Mouse (Mus musculus) midbrain, embryonic 14.5 days (tissue): ENCODE measurements around the gene Vwa1. TPM values are rescaled to one million over a fixed set of nuclear protein-coding genes. Genes with fewer than 3 reads are reported as not detected.

Source experiments
- ATAC-seq: fragments of 200-750 bp; cut with Nextera tagmentation; 2 replicates; pipeline ENCODE4 v1.8.0; 2017; ENCODE audit warnings: moderate number of reproducible peaks, moderate library complexity; ENCODE audit not compliant: low FRiP score, low TSS enrichment
- DNase-seq: peaks from one replicate; pipeline ENCODE4 v3.0.0-alpha.2; 2015
- H3K27ac ChIP-seq: fragments of 300-500 bp; sonication (generic); replicated peaks from 2 replicates; pipeline ENCODE4 v1.5.1; 2014; ENCODE audit warnings: mild to moderate bottlenecking, low read depth, low read length, moderate library complexity
- H3K27me3 ChIP-seq: fragments of 300-500 bp; sonication (generic); 2 replicates; pipeline ENCODE4 v1.6.1; 2014; ENCODE audit warnings: low read length, control low read depth, mixed read lengths; ENCODE audit not compliant: control insufficient read depth, insufficient read depth
- H3K36me3 ChIP-seq: fragments of 300-500 bp; sonication (generic); 2 replicates; pipeline ENCODE4 v1.6.1; 2014; ENCODE audit warnings: low read length, control low read depth; ENCODE audit not compliant: control insufficient read depth, insufficient read depth
- H3K4me1 ChIP-seq: fragments of 300-500 bp; sonication (generic); 2 replicates; pipeline ENCODE4 v1.6.1; 2014; ENCODE audit warnings: mild to moderate bottlenecking, antibody characterized with exemption, low read length, control low read depth; ENCODE audit not compliant: control insufficient read depth, insufficient read depth
- H3K4me2 ChIP-seq: fragments of 300-500 bp; sonication (generic); 2 replicates; pipeline ENCODE4 v1.6.1; 2014; ENCODE audit warnings: mild to moderate bottlenecking, low read length, moderate library complexity
- H3K4me3 ChIP-seq: fragments of 300-500 bp; sonication (generic); replicated peaks from 2 replicates; pipeline ENCODE4 v1.5.1; 2014; ENCODE audit warnings: low read depth, low read length
- H3K9ac ChIP-seq: fragments of 300-500 bp; sonication (generic); replicated peaks from 2 replicates; pipeline ENCODE4 v1.6.1; 2014; ENCODE audit warnings: mild to moderate bottlenecking, low read length, moderate library complexity
- H3K9me3 ChIP-seq: fragments of 300-500 bp; sonication (generic); 2 replicates; pipeline ENCODE4 v1.6.1; 2016; ENCODE audit warnings: low read length, control low read depth, mixed read lengths; ENCODE audit not compliant: control insufficient read depth
- WGBS: fragments of 180-500 bp; shearing (Covaris S2); extraction: QIAGEN DNeasy Blood & Tissue Kit; methylation state at CpG from one replicate; pipeline ENCODE4 v1.1.7; 2014; 5-methylcytosine and 5-hydroxymethylcytosine counted together
- polyA plus RNA-seq: library from polyadenylated mRNA; unstranded; fragments of >200 nt; fragmentation: Nextera tagmentation; extraction: Ambion mirVana; gene quantifications from 2 replicates; pipeline ENCODE4 v1.2.1, GENCODE M21; 2014

The Vwa1 gene
- polyA plus RNA-seq, 1 experiment from 2014 or later = 24.4 TPM

DNA sequence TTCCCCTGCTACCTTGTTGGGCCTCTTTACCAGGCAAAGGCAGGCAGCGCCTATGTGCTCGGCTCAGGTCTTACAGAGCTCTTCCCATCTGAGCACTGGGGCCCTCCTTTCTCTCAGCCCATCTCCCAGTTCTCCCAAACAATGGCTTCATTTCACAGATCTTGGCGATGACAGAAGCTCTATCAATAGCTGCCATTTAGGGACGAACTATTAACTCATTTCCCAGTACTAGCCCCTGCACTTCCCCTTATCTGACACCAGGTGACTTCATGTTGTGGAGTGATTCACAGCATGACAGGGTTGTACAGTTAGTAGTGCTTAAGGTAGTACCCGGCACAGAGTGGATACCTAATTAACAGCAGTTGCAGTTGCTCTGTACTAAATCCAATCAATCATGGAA lies 11.3 kb upstream of the Vwa1 start, which contains the start of gene Tmem88b:
TSS of gene Tmem88b (minus strand) at position 56 of the 400 bp plus-strand sequence.
- H3K27me3 ChIP-seq = no peaks in the 10 kb centered on the region
- no peaks in the 10 kb centered on the region for H3K9me3 ChIP-seq
- ATAC-seq (no peak), DNase-seq (no peak)
- H3K4me2 ChIP-seq = peak within 1 kb of the TSS; percentile 69
- WGBS = 69% methylated on average over 5 of the region's 5 CpGs
- no peaks in the 10 kb centered on the region; the same call in 1 of the 2 replicates for H3K4me1 ChIP-seq
- peak within 1 kb of the TSS; percentile 61 for H3K4me3 ChIP-seq
- H3K9ac ChIP-seq = peak within 1 kb of the TSS; percentile 82; the same call in 1 of the 2 replicates
- H3K36me3 ChIP-seq = no peaks in the 10 kb centered on the region
- peak within 1 kb of the TSS; percentile 20; the same call in 1 of the 2 replicates for H3K27ac ChIP-seq

DNA sequence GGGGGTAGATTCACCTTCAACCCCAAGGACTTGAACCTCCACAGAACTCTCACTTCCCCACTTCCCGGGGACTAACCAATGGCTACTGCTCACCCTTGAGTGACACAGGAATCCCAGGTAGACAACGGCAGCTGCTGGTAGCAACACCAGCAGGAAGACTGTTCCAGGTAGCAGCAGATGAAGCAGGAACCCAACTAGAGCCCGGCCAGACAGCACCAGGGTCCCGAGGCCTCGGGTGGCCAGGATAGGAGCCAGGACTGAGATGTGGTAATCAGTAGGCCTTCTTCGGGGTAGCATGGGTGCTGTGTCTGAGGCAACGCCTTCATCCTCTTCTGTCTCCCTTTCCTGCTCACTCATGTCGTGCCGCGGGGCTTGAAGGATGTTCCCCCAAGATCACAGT lies 10.7 kb upstream of the Vwa1 start:
- DNase-seq (no peak), ATAC-seq (no peak)
- Histone ChIP-seq H3K4me3 (no peak overlapping the region), H3K9me3 (no peaks in the 10 kb centered on the region), H3K9ac (no peak overlapping the region), H3K4me1 (no peaks in the 10 kb centered on the region; the same call in 1 of the 2 replicates), H3K36me3 (no peaks in the 10 kb centered on the region), H3K4me2 (no peak overlapping the region), H3K27ac (peak overlapping the region; percentile 20; the same call in 1 of the 2 replicates), H3K27me3 (no peaks in the 10 kb centered on the region)
- 78% methylated on average over 10 of the region's 10 CpGs for WGBS

DNA sequence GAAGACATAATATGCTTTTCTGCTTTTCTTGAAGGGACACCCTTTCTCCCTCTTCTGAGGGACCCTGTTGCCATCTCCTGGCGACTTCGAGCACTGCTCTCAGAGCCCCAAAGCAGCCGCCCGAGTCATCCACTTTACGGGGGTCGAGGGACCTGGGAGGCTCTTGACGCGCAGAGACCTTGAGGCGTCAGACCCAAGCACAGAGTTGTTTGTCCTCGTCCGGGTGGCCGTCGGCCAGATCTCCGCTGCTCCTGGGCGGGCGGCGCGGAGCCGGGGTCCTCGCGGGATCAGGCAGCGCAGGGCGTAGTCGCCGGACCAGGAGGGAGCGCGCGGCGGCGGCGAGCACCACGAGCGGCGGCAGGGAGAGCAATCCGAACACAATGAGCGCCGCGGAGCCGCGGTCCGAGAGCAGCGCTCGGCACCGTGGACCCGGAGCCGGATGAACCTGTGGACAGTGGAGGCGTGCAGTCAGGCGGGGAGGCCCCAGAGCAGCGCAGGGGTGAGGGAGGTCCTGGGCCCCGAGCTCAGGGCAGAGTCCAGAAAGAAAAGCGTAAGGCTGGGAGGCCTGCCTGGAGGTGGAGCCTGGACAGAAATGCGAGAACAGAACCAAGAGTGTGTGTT lies 9.7 kb upstream of the Vwa1 start:
- peak overlapping the region; percentile 82 for H3K9ac ChIP-seq
- ATAC-seq = peak; percentile 86
- peak overlapping the region; percentile 69 for H3K4me2 ChIP-seq
- H3K36me3 ChIP-seq = no peaks in the 10 kb centered on the region
- peak; percentile 90 for DNase-seq
- no peaks in the 10 kb centered on the region for H3K27me3 ChIP-seq
- WGBS = under 1% methylated on average over 52 of the region's 52 CpGs
- H3K9me3 ChIP-seq = no peaks in the 10 kb centered on the region
- peak overlapping the region; percentile 92 for H3K27ac ChIP-seq
- H3K4me1 ChIP-seq = no peaks in the 10 kb centered on the region; the same call in 1 of the 2 replicates
- H3K4me3 ChIP-seq = peak overlapping the region; percentile 61

- Histone ChIP-seq H3K9ac (peak overlapping the region; percentile 82), H3K36me3 (no peaks in the 10 kb centered on the region), H3K27me3 (no peaks in the 10 kb centered on the region), H3K4me2 (peak overlapping the region; percentile 69), H3K9me3 (no peaks in the 10 kb centered on the region), H3K4me3 (peak overlapping the region; percentile 61), H3K27ac (peak overlapping the region; percentile 92), H3K4me1 (no peaks in the 10 kb centered on the region; the same call in 1 of the 2 replicates)
- WGBS = 38% methylated on average over 16 of the region's 16 CpGs
- DNase-seq (peak; percentile 39), ATAC-seq (no peak; the same call in 1 of the 2 replicates)
Observed at GRCm38 (mm10) chr4:155783486-155784080, 9.1 kb upstream of the Vwa1 start.

DNA sequence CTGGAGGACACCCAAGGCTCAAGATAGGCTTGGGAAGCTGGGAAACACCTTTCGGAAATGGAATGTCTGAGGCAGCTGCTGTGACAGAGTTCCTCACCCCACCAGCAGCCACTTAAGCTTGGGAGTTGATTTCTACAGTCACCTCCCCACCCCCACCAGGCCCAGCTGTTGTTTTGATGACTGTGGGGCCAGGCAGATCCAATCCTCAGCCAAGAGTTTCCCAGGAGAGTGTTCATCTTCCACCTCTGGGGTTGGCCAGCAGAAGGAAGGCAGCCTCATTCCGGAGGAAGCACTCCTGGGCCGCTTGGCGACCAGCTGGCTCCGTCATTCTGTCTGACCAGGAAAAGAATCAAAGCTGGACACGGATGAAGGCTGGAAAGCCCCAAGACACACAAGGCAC lies 6.4 kb upstream of the Vwa1 start:
- WGBS = 27% methylated on average over 6 of the region's 6 CpGs
- H3K9ac ChIP-seq = no peak overlapping the region
- ATAC-seq (no peak), DNase-seq (peak; percentile 19)
- H3K4me2 ChIP-seq = no peak overlapping the region
- no peaks in the 10 kb centered on the region for H3K36me3 ChIP-seq
- H3K4me1 ChIP-seq = no peaks in the 10 kb centered on the region; the same call in 1 of the 2 replicates
- H3K27me3 ChIP-seq = no peaks in the 10 kb centered on the region
- H3K27ac ChIP-seq = no peak overlapping the region
- no peak overlapping the region for H3K4me3 ChIP-seq
- H3K9me3 ChIP-seq = no peaks in the 10 kb centered on the region

- Histone ChIP-seq H3K27me3 (peaks cover 4% of the 10 kb centered on the region; the same call in 1 of the 2 replicates), H3K4me2 (no peak overlapping the region), H3K4me1 (peaks cover 6% of the 10 kb centered on the region; the same call in 1 of the 2 replicates), H3K9ac (no peak overlapping the region), H3K36me3 (no peaks in the 10 kb centered on the region), H3K27ac (no peak overlapping the region), H3K4me3 (no peak overlapping the region), H3K9me3 (no peaks in the 10 kb centered on the region)
- no peak for ATAC-seq
- DNase-seq = no peak
- WGBS = 84% methylated on average over 4 of the region's 4 CpGs
Observed at GRCm38 (mm10) chr4:155779498-155779897, 5.0 kb upstream of the Vwa1 start.

- Histone ChIP-seq H3K4me1 (peaks cover 12% of the 10 kb centered on the region; the same call in 1 of the 2 replicates), H3K27ac (no peak overlapping the region), H3K36me3 (no peaks in the 10 kb centered on the region), H3K4me2 (no peak overlapping the region), H3K9me3 (no peaks in the 10 kb centered on the region), H3K4me3 (no peak overlapping the region), H3K27me3 (peaks cover 18% of the 10 kb centered on the region; the same call in 1 of the 2 replicates), H3K9ac (no peak overlapping the region)
- DNase-seq (no peak), ATAC-seq (no peak)
- WGBS = 83% methylated on average over 2 of the region's 2 CpGs
Observed at GRCm38 (mm10) chr4:155777816-155778215, 3.3 kb upstream of the Vwa1 start.

DNA sequence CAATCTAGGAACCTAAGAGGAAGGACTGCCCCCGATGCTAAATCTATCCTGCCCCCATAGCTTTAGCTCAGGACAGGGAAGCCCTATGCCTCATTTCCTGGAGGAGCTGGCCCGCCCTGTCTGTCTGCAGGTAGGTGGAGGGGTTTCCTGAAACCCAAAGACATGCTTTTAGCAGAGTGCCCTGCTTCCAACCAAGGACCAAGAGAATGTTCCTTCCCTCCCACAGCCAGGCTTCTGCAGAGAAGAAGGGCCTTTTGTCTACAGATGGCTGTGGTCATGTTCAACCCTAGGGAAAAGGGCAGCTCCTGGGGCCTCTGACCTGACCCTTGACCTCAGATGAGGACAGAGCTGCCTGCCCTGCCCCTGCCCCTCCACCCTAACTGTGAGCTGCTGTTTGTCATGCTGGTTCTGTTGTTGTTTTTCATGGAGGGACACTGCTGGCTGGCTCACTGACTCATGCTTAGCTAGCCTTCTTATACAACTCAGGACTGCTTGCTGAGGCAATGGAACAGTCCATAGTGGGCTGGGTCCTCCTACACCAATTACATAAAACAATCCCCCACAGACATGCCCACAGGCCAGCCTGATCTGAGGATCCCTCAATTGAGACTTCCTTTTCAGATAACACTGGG lies 2.3 kb upstream of the Vwa1 start:
- Histone ChIP-seq H3K4me2 (no peak overlapping the region), H3K4me1 (peaks cover 12% of the 10 kb centered on the region; the same call in 1 of the 2 replicates), H3K9ac (no peak overlapping the region), H3K9me3 (no peaks in the 10 kb centered on the region), H3K4me3 (no peak overlapping the region), H3K36me3 (no peaks in the 10 kb centered on the region), H3K27ac (no peak overlapping the region), H3K27me3 (peaks cover 24% of the 10 kb centered on the region; the same call in 1 of the 2 replicates)
- no peak for DNase-seq
- 34% methylated on average over 2 of the region's 2 CpGs for WGBS
- ATAC-seq = no peak
